9 mouse cellular contexts compared by ENCODE assay signal in genomic region chr17:37028212-37028611, GRCm38 (mm10). TPM values are rescaled to one million over a fixed set of nuclear protein-coding genes. Genes with fewer than 3 reads are reported as not detected.
DNase-seq lines count a peak whose midpoint lies in the region; ATAC-seq and TF ChIP-seq lines count a peak whose summit lies in the region.
"Had no signal": no experiment of that assay in that cellular context is flagged by ENCODE, and none has a peak within 500 bp of the region (broad histone marks: within the 10 kb centered on the region; RNA-seq: fewer than 3 reads in every experiment).

No protein-coding gene starts in this region.

- no peak for DNase-seq in lung, postnatal 0 days (ENCODE audit: low spot score)
- no peak for DNase-seq in lung, adult 18-20 months
- DNase-seq in forebrain, embryonic 14.5 days (ENCODE audit: low spot score), result peak; percentile 27
- DNase-seq in left cerebral cortex, adult 11 months (ENCODE audit: low spot score), result no peak
- no peak for DNase-seq in adrenal gland, adult 2 months
- no peak for DNase-seq in adrenal gland, postnatal 4 days (ENCODE audit: low spot score in 2 of 2)

- ATAC-seq in lung, postnatal 0 days, result peak; percentile 23
- peak; percentile 30 for ATAC-seq in forebrain, embryonic 14.5 days
- no peak for ATAC-seq in limb, embryonic 15.5 days (ENCODE audit: insufficient number of reproducible peaks, low FRiP score, low TSS enrichment, low read depth)
- ATAC-seq in stomach, embryonic 14.5 days (ENCODE audit: insufficient number of reproducible peaks, insufficient read depth, low FRiP score, low read depth), result peak; percentile 20; the same call in 1 of the 2 replicates

- no peaks in the 10 kb centered on the region for H3K4me1 ChIP-seq in lung, postnatal 0 days (ENCODE audit: insufficient read depth, low read depth, low read length)
- no peaks in the 10 kb centered on the region for H3K4me1 ChIP-seq in forebrain, embryonic 14.5 days (ENCODE audit: control insufficient read depth, insufficient read depth, low read length)
- no peaks in the 10 kb centered on the region for H3K4me1 ChIP-seq in limb, embryonic 15.5 days
- H3K4me1 ChIP-seq in stomach, embryonic 14.5 days (ENCODE audit: control insufficient read depth, insufficient read depth, low read length), result 0 out of 2 replicates have a peak, but pooled peaks cover 2% of the 10 kb centered on the region

- no peaks in the 10 kb centered on the region for H3K27me3 ChIP-seq in lung, postnatal 0 days (replicated peaks; ENCODE audit: insufficient read depth, low read length)
- no peaks in the 10 kb centered on the region for H3K27me3 ChIP-seq in forebrain, embryonic 14.5 days (replicated peaks; ENCODE audit: control insufficient read depth, insufficient read depth, low read length)
- no peaks in the 10 kb centered on the region for H3K27me3 ChIP-seq in limb, embryonic 15.5 days
- H3K27me3 ChIP-seq in stomach, embryonic 14.5 days (ENCODE audit: control insufficient read depth, insufficient read depth, low read length), result no peaks in the 10 kb centered on the region

- peak overlapping the region; percentile 71 for H3K27ac ChIP-seq in lung, postnatal 0 days (ENCODE audit: low read length)
- peak overlapping the region; percentile 96 for H3K27ac ChIP-seq in forebrain, embryonic 14.5 days (ENCODE audit: low read depth, low read length)
- H3K27ac ChIP-seq in limb, embryonic 15.5 days, result peak overlapping the region; percentile 94
- H3K27ac ChIP-seq in stomach, embryonic 14.5 days (ENCODE audit: low read length), result peak overlapping the region; percentile 89

- H3K9me3 ChIP-seq in lung, postnatal 0 days (ENCODE audit: low read length), result no peaks in the 10 kb centered on the region
- no peaks in the 10 kb centered on the region for H3K9me3 ChIP-seq in forebrain, embryonic 14.5 days (replicated peaks; ENCODE audit: control insufficient read depth, low read length)
- H3K9me3 ChIP-seq in limb, embryonic 15.5 days, result no peaks in the 10 kb centered on the region
- H3K9me3 ChIP-seq in stomach, embryonic 14.5 days (ENCODE audit: control insufficient read depth, low read depth, low read length), result no peaks in the 10 kb centered on the region

- H3K9ac ChIP-seq in lung, postnatal 0 days (replicated peaks; ENCODE audit: low read depth), result no peak overlapping the region
- peak overlapping the region; percentile 59 for H3K9ac ChIP-seq in forebrain, embryonic 14.5 days (ENCODE audit: low read length)
- H3K9ac ChIP-seq in limb, embryonic 15.5 days, result no peak overlapping the region
- no peak overlapping the region for H3K9ac ChIP-seq in stomach, embryonic 14.5 days (replicated peaks; ENCODE audit: low read depth, low read length)

- no peak for TF ChIP-seq CTCF in lung, postnatal 0 days (IDR thresholded peaks at IDR 0.05)

- 6% methylated on average over 10 of the region's 10 CpGs for WGBS in lung, postnatal 0 days
- WGBS in forebrain, embryonic 14.5 days, result 3% methylated on average over 10 of the region's 10 CpGs
- 3% methylated on average over 10 of the region's 10 CpGs for WGBS in limb, embryonic 15.5 days
- WGBS in stomach, embryonic 14.5 days, result 3% methylated on average over 10 of the region's 10 CpGs

- H3K4me2 ChIP-seq in lung, postnatal 0 days (replicated peaks; ENCODE audit: low read depth, low read length), result peak overlapping the region; percentile 52
- H3K4me2 ChIP-seq in forebrain, embryonic 14.5 days (ENCODE audit: low read length), result peak overlapping the region; percentile 47
- peak overlapping the region; percentile 47 for H3K4me2 ChIP-seq in limb, embryonic 15.5 days
- peak overlapping the region; percentile 50 for H3K4me2 ChIP-seq in stomach, embryonic 14.5 days (replicated peaks; ENCODE audit: low read depth, low read length)

- TF ChIP-seq EP300 in lung, postnatal 0 days (IDR thresholded peaks at IDR 0.05), result no peak

- H3K4me3 ChIP-seq in lung, postnatal 0 days (ENCODE audit: low read depth, low read length), result peak overlapping the region; percentile 57
- peak overlapping the region; percentile 34 for H3K4me3 ChIP-seq in forebrain, embryonic 14.5 days (ENCODE audit: low read depth, low read length)
- H3K4me3 ChIP-seq in limb, embryonic 15.5 days, result peak overlapping the region; percentile 54
- H3K4me3 ChIP-seq in stomach, embryonic 14.5 days (ENCODE audit: low read depth, low read length), result peak overlapping the region; percentile 35

- no peaks in the 10 kb centered on the region for H3K36me3 ChIP-seq in lung, postnatal 0 days (ENCODE audit: insufficient read depth, low read length)
- no peaks in the 10 kb centered on the region for H3K36me3 ChIP-seq in forebrain, embryonic 14.5 days (ENCODE audit: control insufficient read depth, insufficient read depth, low read length)
- no peaks in the 10 kb centered on the region for H3K36me3 ChIP-seq in limb, embryonic 15.5 days
- no peaks in the 10 kb centered on the region for H3K36me3 ChIP-seq in stomach, embryonic 14.5 days (ENCODE audit: control insufficient read depth, insufficient read depth, low read length)

RNA-seq across cellular contexts. Expression of gene Mog, which starts 5.0 kb away (rescaled TPM):
- polyA plus RNA-seq in lung, postnatal 0 days (2015; fragmentation: Nextera tagmentation; extraction: Ambion mirVana), result 0.07 TPM in 1 of 2 replicates, not detected in the other
- polyA plus RNA-seq in forebrain, embryonic 14.5 days (2014; fragmentation: Nextera tagmentation; extraction: Ambion mirVana), result 0.98 and 1.4 TPM in 2 replicates
- polyA plus RNA-seq in limb, embryonic 15.5 days (2015; fragmentation: Nextera tagmentation; extraction: Ambion mirVana), result 0.14 TPM in 1 of 2 replicates, not detected in the other
- 0.19 and 0.20 TPM in 2 replicates for polyA plus RNA-seq in stomach, embryonic 14.5 days (2014; fragmentation: Nextera tagmentation; extraction: Ambion mirVana)
- not detected for total RNA-seq in adrenal gland, adult 2 months (2021)
- not detected in 2 replicates for polyA plus RNA-seq in adrenal gland, adult 2 months (2012; rRNA removed)
- total RNA-seq in adrenal gland, postnatal 4 days (2021), result not detected
- total RNA-seq: adrenal gland, postnatal 36 days had no signal

RNA-seq across cellular contexts. Expression of gene Gabbr1, which starts 17.6 kb away (rescaled TPM):
- polyA plus RNA-seq in lung, postnatal 0 days (2015; fragmentation: Nextera tagmentation; extraction: Ambion mirVana), result 5.8 and 6.2 TPM in 2 replicates
- 53.4 and 60.5 TPM in 2 replicates for polyA plus RNA-seq in forebrain, embryonic 14.5 days (2014; fragmentation: Nextera tagmentation; extraction: Ambion mirVana)
- polyA plus RNA-seq in limb, embryonic 15.5 days (2015; fragmentation: Nextera tagmentation; extraction: Ambion mirVana), result 8.1 and 8.7 TPM in 2 replicates
- polyA plus RNA-seq in stomach, embryonic 14.5 days (2014; fragmentation: Nextera tagmentation; extraction: Ambion mirVana), result 14.2 and 15.8 TPM in 2 replicates
- 10 to 100 TPM; 22.5 to 25.7 TPM for total RNA-seq in adrenal gland, adult 2 months (2021)
- polyA plus RNA-seq in adrenal gland, adult 2 months (2012; rRNA removed), result 28.3 and 29.1 TPM in 2 replicates
- total RNA-seq in adrenal gland, postnatal 4 days (2021), result 10 to 100 TPM; 68.2 TPM

RNA-seq across cellular contexts. Expression of gene Zfp57, which starts 27.2 kb away (rescaled TPM):
- 35.6 and 44.3 TPM in 2 replicates for polyA plus RNA-seq in lung, postnatal 0 days (2015; fragmentation: Nextera tagmentation; extraction: Ambion mirVana)
- polyA plus RNA-seq in forebrain, embryonic 14.5 days (2014; fragmentation: Nextera tagmentation; extraction: Ambion mirVana), result 199 and 268 TPM in 2 replicates
- 64.4 and 72.9 TPM in 2 replicates for polyA plus RNA-seq in limb, embryonic 15.5 days (2015; fragmentation: Nextera tagmentation; extraction: Ambion mirVana)
- 77.8 and 82.1 TPM in 2 replicates for polyA plus RNA-seq in stomach, embryonic 14.5 days (2014; fragmentation: Nextera tagmentation; extraction: Ambion mirVana)
- 1 to 10 TPM; 2.0 to 2.1 TPM for total RNA-seq in adrenal gland, adult 2 months (2021)
- 0.70 and 0.98 TPM in 2 replicates for polyA plus RNA-seq in adrenal gland, adult 2 months (2012; rRNA removed)
- 10 to 100 TPM; 12.7 to 18.0 TPM for total RNA-seq in adrenal gland, postnatal 4 days (2021)

RNA-seq across cellular contexts. Expression of gene H2-M5, which starts 38.9 kb away (rescaled TPM):
- 0.13 and 0.21 TPM in 2 replicates for polyA plus RNA-seq in lung, postnatal 0 days (2015; fragmentation: Nextera tagmentation; extraction: Ambion mirVana)
- 0.77 and 1.0 TPM in 2 replicates for polyA plus RNA-seq in forebrain, embryonic 14.5 days (2014; fragmentation: Nextera tagmentation; extraction: Ambion mirVana)
- polyA plus RNA-seq in limb, embryonic 15.5 days (2015; fragmentation: Nextera tagmentation; extraction: Ambion mirVana), result 0.87 and 0.88 TPM in 2 replicates
- polyA plus RNA-seq in stomach, embryonic 14.5 days (2014; fragmentation: Nextera tagmentation; extraction: Ambion mirVana), result 0.49 and 0.74 TPM in 2 replicates
- not detected for total RNA-seq in adrenal gland, adult 2 months (2021)
- not detected in 2 replicates for polyA plus RNA-seq in adrenal gland, adult 2 months (2012; rRNA removed)
- under 1 TPM; 0.56 to 0.62 TPM for total RNA-seq in adrenal gland, postnatal 4 days (2021)
- total RNA-seq: adrenal gland, postnatal 36 days had no signal

RNA-seq across cellular contexts. Expression of gene 2410137M14Rik, which starts 47.2 kb away (rescaled TPM):
- 0.14 TPM in 1 of 2 replicates, not detected in the other for polyA plus RNA-seq in lung, postnatal 0 days (2015; fragmentation: Nextera tagmentation; extraction: Ambion mirVana)
- polyA plus RNA-seq in forebrain, embryonic 14.5 days (2014; fragmentation: Nextera tagmentation; extraction: Ambion mirVana), result 0.35 TPM in 1 of 2 replicates, not detected in the other
- 0.18 and 0.21 TPM in 2 replicates for polyA plus RNA-seq in limb, embryonic 15.5 days (2015; fragmentation: Nextera tagmentation; extraction: Ambion mirVana)
- not detected in 2 replicates for polyA plus RNA-seq in stomach, embryonic 14.5 days (2014; fragmentation: Nextera tagmentation; extraction: Ambion mirVana)
- not detected for total RNA-seq in adrenal gland, adult 2 months (2021)
- polyA plus RNA-seq in adrenal gland, adult 2 months (2012; rRNA removed), result not detected in 2 replicates
- total RNA-seq in adrenal gland, postnatal 4 days (2021), result not detected
- total RNA-seq: adrenal gland, postnatal 36 days had no signal

Comparison
In these comparisons a context has a peak if more than half of its experiments do, and no peak if none do; other contexts are left out.
1. RNA of gene Zfp57, which starts 27.2 kb away (polyA plus RNA-seq): 199 to 268 TPM in forebrain, embryonic 14.5 days, 77.8 to 82.1 TPM in stomach, embryonic 14.5 days, 64.4 to 72.9 TPM in limb, embryonic 15.5 days and 35.6 to 44.3 TPM in lung, postnatal 0 days; 0.70 to 0.98 TPM in adrenal gland, adult 2 months; every median in the first group is over 10 times any median in the second.
2. Peak in every context shown above with its lines, with median percentiles within 50 percentile points of each other: H3K27ac ChIP-seq, H3K4me2 ChIP-seq and H3K4me3 ChIP-seq.